Mouse (Mus musculus) spleen, postnatal 36 days (tissue): ENCODE results near the gene F2rl1.

Source experiments
- DNase-seq, 2 experiments: peaks; one replicate each; pipeline ENCODE4 v3.0.0; 2022; ENCODE audit warnings: low spot score in 2 of 2, mixed read lengths in 1 of 2

Gene F2rl1

GRCm38 (mm10) chr13:95470970-95471369 is 54.1 kb downstream of the F2rl1 start:
- DNase-seq, result no peak
